Mouse (Mus musculus) hindbrain, embryonic 12.5 days (tissue): ENCODE results near the gene Ptprt. TPM values are rescaled to one million over a fixed set of nuclear protein-coding genes. Genes with fewer than 3 reads are reported as not detected.

ENCODE experiments used
- ATAC-seq: fragments of 200-750 bp; cut with Nextera tagmentation; 2 replicates; pipeline ENCODE4 v1.8.0; 2017; ENCODE audit warnings: moderate TSS enrichment; ENCODE audit not compliant: low FRiP score
- H3K27ac ChIP-seq: fragments of 300-500 bp; sonication (generic); 2 replicates; pipeline ENCODE4 v1.5.1; 2016; ENCODE audit warnings: mild to moderate bottlenecking
- H3K27me3 ChIP-seq: fragments of 300-500 bp; sonication (generic); 2 replicates; pipeline ENCODE4 v1.6.1; 2016; ENCODE audit warnings: mild to moderate bottlenecking
- H3K36me3 ChIP-seq: fragments of 300-500 bp; sonication (generic); 2 replicates; pipeline ENCODE4 v1.6.1; 2016; ENCODE audit warnings: mild to moderate bottlenecking
- H3K4me1 ChIP-seq: fragments of 300-500 bp; sonication (generic); 2 replicates; pipeline ENCODE4 v1.6.1; 2016
- H3K4me2 ChIP-seq: fragments of 300-500 bp; sonication (generic); replicated peaks from 2 replicates; pipeline ENCODE4 v1.6.1; 2016; ENCODE audit warnings: mild to moderate bottlenecking
- H3K4me3 ChIP-seq: fragments of 300-500 bp; sonication (generic); 2 replicates; pipeline ENCODE4 v1.5.1; 2016; ENCODE audit warnings: mild to moderate bottlenecking
- H3K9ac ChIP-seq: fragments of 300-500 bp; sonication (generic); 2 replicates; pipeline ENCODE4 v1.6.1; 2016; ENCODE audit warnings: mild to moderate bottlenecking, moderate library complexity
- H3K9me3 ChIP-seq: fragments of 300-500 bp; sonication (generic); replicated peaks from 2 replicates; pipeline ENCODE4 v1.6.1; 2016; ENCODE audit warnings: mild to moderate bottlenecking
- WGBS: fragments of 180-500 bp; shearing (Covaris S2); methylation state at CpG from one replicate; pipeline ENCODE4 v1.1.7; 2016; 5-methylcytosine and 5-hydroxymethylcytosine counted together
- polyA plus RNA-seq: library from polyadenylated mRNA; unstranded; fragments of >200 nt; fragmentation: Nextera tagmentation; extraction: Ambion mirVana; gene quantifications from 2 replicates; pipeline ENCODE4 v1.2.1, GENCODE M21; 2016

Gene Ptprt
- polyA plus RNA-seq, 1 experiment from 2014 or later: 4.5 TPM

DNA sequence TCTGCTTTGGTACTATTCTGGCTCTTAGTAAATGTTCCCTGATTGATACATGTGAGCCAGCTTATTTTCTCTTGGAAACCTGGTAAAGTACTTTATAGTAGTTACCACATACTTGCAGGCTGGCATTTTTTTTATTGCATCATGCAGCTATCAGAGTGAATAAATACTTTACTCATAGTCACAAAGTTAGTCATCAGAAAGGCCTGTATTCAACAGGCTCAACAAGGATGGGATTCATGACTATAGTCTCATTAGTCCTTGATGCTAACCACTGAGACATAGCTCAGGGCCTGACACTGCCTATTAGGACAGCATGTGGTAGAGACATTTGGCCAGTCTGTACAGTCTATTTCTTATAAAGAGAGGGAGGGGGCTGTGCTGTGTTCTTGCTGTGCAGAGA, 1088.7 kb downstream of the Ptprt start:
- no peak overlapping the region for H3K4me2 ChIP-seq
- H3K4me1 ChIP-seq: no peaks in the 10 kb centered on the region
- no peak overlapping the region for H3K27ac ChIP-seq
- no peaks in the 10 kb centered on the region for H3K36me3 ChIP-seq
- H3K9ac ChIP-seq: no peak overlapping the region
- H3K27me3 ChIP-seq: no peaks in the 10 kb centered on the region
- ATAC-seq: no peak
- no peak overlapping the region for H3K4me3 ChIP-seq
- no peaks in the 10 kb centered on the region for H3K9me3 ChIP-seq

DNA sequence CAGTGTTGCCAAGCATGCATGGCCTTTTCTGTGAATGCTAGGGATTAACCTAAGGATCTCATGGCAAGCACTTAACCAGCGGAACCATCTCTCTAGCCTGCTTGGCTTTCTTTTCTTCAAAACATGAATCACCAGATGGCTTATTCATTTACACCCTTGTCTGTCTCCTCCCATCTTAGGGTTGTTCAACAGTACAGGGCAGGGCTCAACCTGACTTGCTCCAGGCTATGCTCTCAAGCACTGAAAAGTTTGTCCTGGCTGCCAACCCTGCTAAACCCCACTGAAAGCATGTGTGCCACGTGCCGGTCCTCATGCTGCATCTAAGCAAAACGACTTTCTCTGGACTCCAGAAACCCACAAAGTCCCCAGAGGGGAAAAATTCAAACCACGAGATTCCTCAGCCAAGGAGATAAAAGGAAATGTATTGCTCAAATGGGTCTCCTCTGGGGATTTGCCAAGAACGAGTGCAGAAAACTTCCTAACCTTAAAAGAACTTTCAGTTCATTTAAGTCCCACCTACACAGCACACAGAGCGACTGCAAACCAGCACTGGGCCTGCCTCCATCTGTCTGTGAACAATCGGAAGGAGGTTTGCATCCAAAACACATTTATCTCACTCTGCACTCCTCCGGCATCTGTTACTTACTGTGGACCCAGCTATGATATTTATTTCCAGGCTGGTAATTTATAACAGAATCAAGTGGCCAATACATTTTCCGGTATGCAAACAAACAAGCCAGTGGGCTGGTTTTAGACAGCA, 1090.5 kb downstream of the Ptprt start:
- Histone ChIP-seq H3K27me3 (no peaks in the 10 kb centered on the region), H3K4me3 (no peak overlapping the region), H3K4me2 (no peak overlapping the region), H3K9me3 (no peaks in the 10 kb centered on the region), H3K9ac (no peak overlapping the region), H3K4me1 (no peaks in the 10 kb centered on the region), H3K27ac (no peak overlapping the region), H3K36me3 (no peaks in the 10 kb centered on the region)
- no peak for ATAC-seq
- WGBS: 70% methylated on average over 10 of the region's 10 CpGs

DNA sequence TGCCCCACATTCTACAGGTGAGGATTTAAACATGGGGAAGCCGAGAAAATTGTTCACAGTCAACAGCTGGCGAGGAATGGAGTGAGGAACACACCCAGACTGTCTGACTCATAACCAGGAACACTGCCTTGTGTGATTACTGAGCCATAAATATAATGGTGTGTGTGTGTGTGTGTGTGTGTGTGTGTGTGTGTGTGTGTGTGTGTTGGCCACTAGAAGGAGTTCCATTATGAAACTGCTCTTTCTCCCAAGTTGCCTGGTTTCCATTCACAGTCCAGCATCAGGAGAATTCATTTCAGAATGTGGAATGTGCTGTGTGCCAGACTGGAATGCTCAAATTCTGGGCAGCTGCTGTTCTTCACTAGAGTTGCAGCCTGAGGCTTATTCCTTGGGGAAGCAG, 1099.4 kb downstream of the Ptprt start:
- Histone ChIP-seq H3K4me1 (no peaks in the 10 kb centered on the region), H3K27ac (no peak overlapping the region), H3K36me3 (no peaks in the 10 kb centered on the region), H3K27me3 (no peaks in the 10 kb centered on the region), H3K4me2 (no peak overlapping the region), H3K9me3 (no peaks in the 10 kb centered on the region), H3K9ac (no peak overlapping the region), H3K4me3 (no peak overlapping the region)
- WGBS: 83% methylated on average over 2 of the region's 2 CpGs
- ATAC-seq: no peak

DNA sequence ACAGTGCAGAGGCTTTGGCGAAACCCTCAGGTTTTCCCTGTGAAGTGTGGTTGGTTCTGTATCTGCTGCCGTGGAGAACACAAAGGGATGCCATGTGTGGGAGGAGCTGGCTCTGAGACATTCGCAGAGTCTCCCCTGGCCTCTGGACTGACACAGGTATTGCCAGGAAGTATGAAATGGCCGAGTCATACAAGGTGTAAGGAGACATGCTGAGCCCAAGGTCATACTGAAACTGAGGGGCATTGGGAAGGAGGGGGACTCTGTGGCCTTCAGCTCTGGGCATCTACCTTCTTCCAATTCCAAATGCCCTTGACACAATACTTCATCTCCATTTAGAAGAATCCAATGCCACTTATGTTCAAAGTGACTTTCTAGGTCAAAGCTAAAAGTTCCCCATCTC, 1103.1 kb downstream of the Ptprt start:
- no peak overlapping the region for H3K4me3 ChIP-seq
- H3K36me3 ChIP-seq: no peaks in the 10 kb centered on the region
- ATAC-seq: no peak
- no peaks in the 10 kb centered on the region for H3K4me1 ChIP-seq
- 84% methylated on average over 4 of the region's 4 CpGs for WGBS
- no peaks in the 10 kb centered on the region for H3K27me3 ChIP-seq
- no peaks in the 10 kb centered on the region for H3K9me3 ChIP-seq
- H3K9ac ChIP-seq: no peak overlapping the region
- H3K4me2 ChIP-seq: no peak overlapping the region
- no peak overlapping the region for H3K27ac ChIP-seq

DNA sequence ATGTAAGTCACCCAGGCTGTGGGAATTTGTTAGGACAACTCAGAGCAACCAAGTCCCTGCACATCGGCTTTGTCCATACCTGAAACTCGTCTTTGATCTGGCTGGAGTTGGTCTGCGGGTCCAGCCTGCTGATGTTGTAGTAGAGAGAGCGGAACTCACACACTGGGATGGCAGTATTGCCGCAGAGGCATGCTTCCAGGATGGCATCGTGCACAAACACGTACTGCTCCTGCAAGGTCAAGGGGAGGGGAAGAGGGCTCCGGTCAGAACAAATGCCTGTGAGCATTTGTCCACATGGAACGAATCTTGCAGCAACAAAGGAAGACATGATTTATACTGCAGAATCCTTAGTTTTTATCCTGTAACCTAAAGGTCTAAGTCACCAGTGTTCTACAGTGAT, 1107.3 kb downstream of the Ptprt start:
- no peaks in the 10 kb centered on the region for H3K4me1 ChIP-seq
- no peak overlapping the region for H3K9ac ChIP-seq
- no peaks in the 10 kb centered on the region for H3K27me3 ChIP-seq
- no peaks in the 10 kb centered on the region for H3K36me3 ChIP-seq
- H3K9me3 ChIP-seq: no peaks in the 10 kb centered on the region
- ATAC-seq: no peak
- H3K4me3 ChIP-seq: no peak overlapping the region
- WGBS: 86% methylated on average over 9 of the region's 9 CpGs
- no peak overlapping the region for H3K27ac ChIP-seq
- no peak overlapping the region for H3K4me2 ChIP-seq

DNA sequence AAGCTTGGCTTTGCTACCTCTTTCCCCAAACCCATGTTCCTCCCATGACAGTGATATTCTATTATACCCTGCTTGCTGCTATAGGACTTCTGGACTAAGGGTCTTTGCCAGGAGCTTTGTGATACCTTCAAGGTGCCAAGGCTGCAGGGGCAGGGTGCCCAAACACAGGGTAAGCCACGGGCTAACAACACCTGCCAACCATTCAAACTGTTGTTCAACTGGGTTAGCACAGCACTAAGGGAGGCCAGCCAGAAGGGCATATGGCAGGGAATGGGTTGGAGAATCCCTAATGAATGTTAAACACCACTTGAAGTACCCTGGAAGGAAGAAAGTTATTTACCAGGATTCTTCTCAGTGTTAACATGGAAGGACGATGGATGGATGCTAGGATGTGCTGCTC, 1108.9 kb downstream of the Ptprt start:
- H3K4me3 ChIP-seq: no peak overlapping the region
- no peaks in the 10 kb centered on the region for H3K27me3 ChIP-seq
- H3K9ac ChIP-seq: no peak overlapping the region
- no peaks in the 10 kb centered on the region for H3K4me1 ChIP-seq
- no peak overlapping the region for H3K4me2 ChIP-seq
- no peaks in the 10 kb centered on the region for H3K9me3 ChIP-seq
- H3K36me3 ChIP-seq: no peaks in the 10 kb centered on the region
- WGBS: 96% methylated on average over 2 of the region's 2 CpGs
- no peak overlapping the region for H3K27ac ChIP-seq
- ATAC-seq: no peak

DNA sequence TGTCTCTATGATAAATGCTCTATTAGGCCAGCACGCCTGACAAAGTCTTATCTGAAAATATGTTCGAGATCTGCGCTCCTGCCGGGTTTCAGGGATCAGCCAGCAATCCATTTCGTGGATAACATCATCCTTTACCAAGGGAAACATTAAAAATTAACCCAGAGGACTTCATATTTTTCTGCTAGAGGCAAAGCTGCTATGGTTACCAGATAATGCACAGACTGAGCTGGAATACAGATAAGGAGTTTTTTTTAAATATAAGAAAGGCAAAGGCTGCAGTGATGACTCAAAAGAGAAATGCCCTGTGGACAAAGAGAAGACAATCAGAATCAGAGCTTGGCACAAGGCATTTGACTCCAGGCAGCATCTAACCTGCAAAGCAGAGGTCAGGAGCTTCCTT, 1111.4 kb downstream of the Ptprt start:
- no peak for ATAC-seq
- 78% methylated on average over 5 of the region's 5 CpGs for WGBS
- Histone ChIP-seq H3K4me1 (no peaks in the 10 kb centered on the region), H3K9me3 (no peaks in the 10 kb centered on the region), H3K4me3 (no peak overlapping the region), H3K4me2 (no peak overlapping the region), H3K36me3 (no peaks in the 10 kb centered on the region), H3K9ac (no peak overlapping the region), H3K27me3 (no peaks in the 10 kb centered on the region), H3K27ac (no peak overlapping the region)

DNA sequence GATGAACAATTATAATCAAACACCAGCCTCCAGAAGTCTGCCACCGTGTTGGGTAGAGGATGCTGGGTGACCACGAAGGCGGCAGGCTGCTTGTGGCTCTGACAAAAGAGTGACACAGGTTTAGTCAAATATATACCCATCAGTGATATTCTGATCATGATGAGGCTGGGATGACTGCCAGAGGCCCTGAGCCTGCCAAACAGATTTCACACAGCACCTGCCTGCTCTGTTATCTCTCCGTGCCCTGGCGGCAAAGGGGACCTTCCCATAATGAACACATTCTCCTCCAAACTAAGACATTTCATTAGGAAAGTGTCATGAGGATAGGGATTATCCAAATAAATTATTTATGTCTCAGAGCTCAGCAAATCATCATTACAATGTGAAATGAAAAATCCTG, 1113.6 kb downstream of the Ptprt start:
- Histone ChIP-seq H3K36me3 (no peaks in the 10 kb centered on the region), H3K27me3 (no peaks in the 10 kb centered on the region), H3K9ac (no peak overlapping the region), H3K4me3 (no peak overlapping the region), H3K4me1 (no peaks in the 10 kb centered on the region), H3K4me2 (no peak overlapping the region), H3K27ac (no peak overlapping the region), H3K9me3 (no peaks in the 10 kb centered on the region)
- WGBS: 86% methylated on average over 5 of the region's 5 CpGs
- no peak for ATAC-seq

DNA sequence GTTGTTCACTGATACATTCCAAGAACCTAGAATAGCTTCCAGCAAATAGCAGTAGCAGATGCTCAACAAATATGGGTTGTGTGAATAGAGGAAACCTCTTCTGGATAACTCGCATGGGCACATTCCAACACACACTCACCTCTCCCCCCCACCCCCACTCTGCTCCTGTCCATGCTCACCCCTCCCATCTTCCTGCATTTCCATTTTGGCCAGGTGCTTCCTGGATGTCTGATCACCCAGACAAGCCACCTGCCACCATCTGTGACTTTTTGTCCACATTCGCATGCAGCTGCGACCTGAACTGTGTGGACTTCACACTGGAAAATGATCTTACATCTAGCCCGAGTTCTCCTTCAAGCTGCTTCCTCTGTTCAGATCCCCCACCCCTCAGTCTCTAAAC, 1115.5 kb downstream of the Ptprt start:
- WGBS: 94% methylated on average over 4 of the region's 4 CpGs
- no peak overlapping the region for H3K27ac ChIP-seq

DNA sequence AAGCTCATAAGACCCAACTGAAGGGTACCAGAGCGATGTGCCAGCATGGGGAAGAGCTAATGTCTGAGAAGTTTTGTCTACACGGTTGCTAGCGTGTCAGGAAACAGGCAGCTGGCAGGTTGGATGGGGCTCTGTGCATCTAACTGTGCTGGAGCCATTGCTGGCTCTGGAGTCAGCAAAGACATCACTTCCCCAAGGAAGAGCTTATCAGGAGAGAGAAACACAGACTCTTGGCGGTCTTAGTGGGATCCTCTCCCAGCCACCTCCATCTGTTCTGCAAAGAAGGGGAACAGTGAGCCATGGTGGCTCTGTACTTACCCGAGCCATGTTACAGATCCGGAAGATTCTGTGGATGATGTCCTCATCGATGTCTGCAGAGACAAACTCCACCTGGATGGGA, 1126.8 kb downstream of the Ptprt start:
- H3K9ac ChIP-seq: no peak overlapping the region
- ATAC-seq: no peak
- no peaks in the 10 kb centered on the region for H3K9me3 ChIP-seq
- no peak overlapping the region for H3K27ac ChIP-seq
- no peak overlapping the region for H3K4me3 ChIP-seq
- no peak overlapping the region for H3K4me2 ChIP-seq
- 92% methylated on average over 7 of the region's 7 CpGs for WGBS
- H3K36me3 ChIP-seq: no peaks in the 10 kb centered on the region
- no peaks in the 10 kb centered on the region for H3K4me1 ChIP-seq
- no peaks in the 10 kb centered on the region for H3K27me3 ChIP-seq

More for the DNA sequence above, 1115.5 kb downstream of the Ptprt start:
- ATAC-seq: no peak
- Histone ChIP-seq H3K9me3 (no peaks in the 10 kb centered on the region), H3K4me1 (no peaks in the 10 kb centered on the region), H3K27me3 (no peaks in the 10 kb centered on the region), H3K4me2 (no peak overlapping the region), H3K9ac (no peak overlapping the region), H3K4me3 (no peak overlapping the region), H3K36me3 (no peaks in the 10 kb centered on the region)

DNA sequence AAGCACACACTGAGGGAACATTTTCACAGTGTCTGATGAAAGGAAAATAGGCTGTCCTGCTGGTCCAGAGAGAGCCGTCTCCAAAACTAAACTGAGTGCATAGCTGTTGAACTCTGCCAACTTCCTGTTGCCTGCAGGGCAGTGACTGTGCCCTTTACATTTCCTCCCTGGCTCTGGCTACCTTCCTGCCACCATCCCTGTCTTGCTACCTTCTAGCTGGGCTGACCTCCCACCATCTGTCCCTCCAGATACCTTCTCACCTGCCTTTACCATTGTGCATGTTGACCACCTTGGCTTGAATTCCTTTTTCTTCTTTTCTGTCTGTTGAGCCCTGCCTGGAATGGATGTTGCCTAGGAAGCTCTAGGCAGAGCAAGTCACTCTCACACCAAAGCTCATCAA, 1133.8 kb downstream of the Ptprt start:
- no peak overlapping the region for H3K4me3 ChIP-seq
- WGBS: 88% methylated on average over 1 of the region's 1 CpGs
- H3K9me3 ChIP-seq: no peaks in the 10 kb centered on the region
- no peaks in the 10 kb centered on the region for H3K4me1 ChIP-seq
- no peak overlapping the region for H3K4me2 ChIP-seq
- H3K36me3 ChIP-seq: no peaks in the 10 kb centered on the region
- no peak overlapping the region for H3K9ac ChIP-seq
- no peaks in the 10 kb centered on the region for H3K27me3 ChIP-seq
- ATAC-seq: no peak
- H3K27ac ChIP-seq: no peak overlapping the region

DNA sequence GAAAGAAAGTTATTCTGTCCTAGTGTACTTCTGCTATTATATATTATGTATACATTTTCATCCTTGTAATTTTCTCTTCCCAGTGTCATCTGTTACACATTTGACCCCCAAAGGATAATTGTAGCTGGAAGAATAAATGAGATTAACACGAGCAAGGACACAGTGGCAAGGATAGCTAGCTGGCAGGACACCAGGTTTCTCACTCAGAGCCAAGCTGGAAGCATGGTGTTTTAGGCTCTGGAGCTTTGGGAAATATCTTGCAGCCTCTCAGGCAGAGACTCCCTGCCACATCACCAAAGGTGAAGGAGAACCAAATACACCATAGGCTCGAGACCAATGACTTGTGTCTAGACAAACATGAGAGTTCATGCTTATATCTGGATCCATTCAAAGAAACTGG, 1141.3 kb downstream of the Ptprt start:
- Histone ChIP-seq H3K4me1 (no peaks in the 10 kb centered on the region), H3K27me3 (no peaks in the 10 kb centered on the region), H3K9ac (no peak overlapping the region), H3K4me3 (no peak overlapping the region), H3K4me2 (no peak overlapping the region), H3K27ac (no peak overlapping the region), H3K9me3 (no peaks in the 10 kb centered on the region), H3K36me3 (no peaks in the 10 kb centered on the region)
- 69% methylated on average over 2 of the region's 2 CpGs for WGBS
- ATAC-seq: no peak

DNA sequence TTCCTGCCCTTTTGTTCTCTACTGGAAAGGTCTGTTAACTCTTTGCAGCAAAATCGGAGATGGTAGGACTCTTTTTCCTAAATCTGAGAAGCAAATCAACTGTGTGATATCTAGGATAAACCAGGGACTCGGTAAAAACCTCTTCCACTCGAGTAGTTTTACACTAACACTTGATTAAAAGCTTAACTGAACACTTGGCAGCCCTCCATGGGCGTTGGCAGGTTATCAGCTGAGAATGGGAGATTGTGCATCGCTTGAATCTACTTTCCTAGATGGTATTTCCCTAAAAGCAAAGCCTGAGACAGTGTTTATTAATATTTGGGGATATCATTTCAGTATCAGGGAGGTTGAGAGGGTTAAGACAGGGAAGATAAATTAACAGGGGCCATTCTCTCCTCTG, 1144.0 kb downstream of the Ptprt start:
- no peak for ATAC-seq
- Histone ChIP-seq H3K27me3 (no peaks in the 10 kb centered on the region), H3K36me3 (no peaks in the 10 kb centered on the region), H3K9me3 (no peaks in the 10 kb centered on the region), H3K4me2 (no peak overlapping the region), H3K9ac (no peak overlapping the region), H3K4me1 (peaks cover 2% of the 10 kb centered on the region; the same call in 1 of the 2 replicates), H3K27ac (no peak overlapping the region), H3K4me3 (no peak overlapping the region)
- WGBS: 71% methylated on average over 5 of the region's 5 CpGs
